Mouse (Mus musculus): Measurements from ENCODE around the gene Gm20390.

Gm20390 gene

GRCm38 (mm10) chr11:93968005-93968847 lies at the start of gene Gm20390, which contains the start of gene Nme1:
Gene Gm20390 (minus strand): TSS chr11:93968293.
Gene Nme1 (minus strand): TSS chr11:93968521.
- DNase-seq (ENCODE audit: low spot score) = peak; percentile 97

GRCm38 (mm10) chr11:94003346-94003745 lies 35.3 kb upstream of the Gm20390 start:
- no peak for DNase-seq (ENCODE audit: low spot score)

- no peak for DNase-seq (ENCODE audit: low spot score)
These were observed 31.2 kb upstream of the Gm20390 start for GRCm38 (mm10) chr11:93999276-93999675.

- no peak for DNase-seq (ENCODE audit: low spot score)
These were observed 29.2 kb upstream of the Gm20390 start for GRCm38 (mm10) chr11:93997141-93997775.

- peak; percentile 42 for DNase-seq (ENCODE audit: low spot score)
These were observed 28.4 kb upstream of the Gm20390 start for GRCm38 (mm10) chr11:93996306-93997140.

- peak; percentile 91 for DNase-seq (ENCODE audit: low spot score)
These were observed 27.7 kb upstream of the Gm20390 start, which contains the start of gene Spag9 for GRCm38 (mm10) chr11:93995720-93996305. Gene Spag9 (plus strand): TSS chr11:93996091.

GRCm38 (mm10) chr11:93995111-93995719 lies 27.1 kb upstream of the Gm20390 start:
- peak; percentile 84 for DNase-seq (ENCODE audit: low spot score)

GRCm38 (mm10) chr11:93994531-93994930 lies 26.4 kb upstream of the Gm20390 start:
- DNase-seq (ENCODE audit: low spot score) = peak; percentile 7

GRCm38 (mm10) chr11:93988328-93989062 lies 20.4 kb upstream of the Gm20390 start:
- no peak for DNase-seq (ENCODE audit: low spot score)

- DNase-seq (ENCODE audit: low spot score) = no peak
These were observed 19.7 kb upstream of the Gm20390 start for GRCm38 (mm10) chr11:93987625-93988327.

GRCm38 (mm10) chr11:93987026-93987425 lies 18.9 kb upstream of the Gm20390 start:
- DNase-seq (ENCODE audit: low spot score) = no peak

GRCm38 (mm10) chr11:93986298-93986697 lies 18.2 kb upstream of the Gm20390 start:
- DNase-seq (ENCODE audit: low spot score) = no peak

GRCm38 (mm10) chr11:93985265-93985664 lies 17.2 kb upstream of the Gm20390 start:
- no peak for DNase-seq (ENCODE audit: low spot score)

GRCm38 (mm10) chr11:93984619-93985018 lies 16.5 kb upstream of the Gm20390 start:
- DNase-seq (ENCODE audit: low spot score) = no peak

GRCm38 (mm10) chr11:93979502-93980049 lies 11.5 kb upstream of the Gm20390 start:
- no peak for DNase-seq (ENCODE audit: low spot score)

- DNase-seq (ENCODE audit: low spot score) = no peak
These were observed 4.9 kb upstream of the Gm20390 start for GRCm38 (mm10) chr11:93972951-93973350.

GRCm38 (mm10) chr11:93969799-93970198 lies 1.7 kb upstream of the Gm20390 start:
- no peak for DNase-seq (ENCODE audit: low spot score)

- no peak for DNase-seq (ENCODE audit: low spot score)
These were observed 1.1 kb upstream of the Gm20390 start for GRCm38 (mm10) chr11:93969171-93969570.

GRCm38 (mm10) chr11:93968848-93969128 lies 695 bp upstream of the Gm20390 start:
- DNase-seq (ENCODE audit: low spot score) = no peak

GRCm38 (mm10) chr11:93967381-93967780 lies 712 bp downstream of the Gm20390 start:
- DNase-seq (ENCODE audit: low spot score) = peak; percentile 39
